Comparison of ENCODE assay signal across 16 mouse cellular contexts in the genomic region with DNA sequence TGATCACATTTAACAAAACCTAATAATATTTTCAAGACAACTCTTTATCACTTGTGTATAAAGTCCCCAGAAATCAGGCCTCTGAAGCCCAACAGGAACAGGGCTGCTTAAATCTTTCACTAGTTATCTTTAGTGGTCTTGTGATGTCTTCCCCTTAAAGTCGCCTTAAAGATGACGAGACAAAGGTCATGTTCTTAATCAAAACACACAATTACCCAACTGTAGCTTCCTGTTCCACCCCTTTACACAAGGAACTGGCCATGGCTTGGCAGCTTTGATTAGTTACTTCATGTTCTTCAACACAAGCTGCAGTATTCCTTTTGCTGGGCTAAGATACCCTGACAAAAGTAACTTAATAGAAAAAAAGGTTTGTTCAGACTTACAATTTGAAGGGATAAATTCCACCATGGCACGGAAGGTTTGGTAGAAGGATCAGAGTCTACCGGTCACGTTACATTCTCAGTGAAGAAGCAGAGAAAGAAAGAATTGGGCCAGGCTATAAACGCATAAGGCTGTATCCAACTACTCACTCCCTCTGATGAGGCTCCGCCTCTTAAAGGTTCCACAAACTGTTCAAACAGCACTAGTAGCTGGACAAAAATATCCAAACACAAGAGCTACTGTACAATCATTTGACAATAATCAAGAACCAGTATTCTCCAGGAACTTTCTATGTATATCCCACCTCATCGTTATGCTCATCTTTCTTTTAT. TPM values are rescaled to one million over a fixed set of nuclear protein-coding genes. Genes with fewer than 3 reads are reported as not detected.
"Had no signal": no experiment of that assay in that cellular context is flagged by ENCODE, and none has a peak within 500 bp of the region (broad histone marks: within the 10 kb centered on the region; RNA-seq: fewer than 3 reads in every experiment).

A gene (minus strand): TSS at position 455 of the 713 bp plus-strand sequence.

RNA-seq across cellular contexts. Expression of the gene that starts here (rescaled TPM):
- total RNA-seq: gastrocnemius, adult 18-20 months; gastrocnemius, adult 8-10 months; gastrocnemius, postnatal 14 days; gastrocnemius, postnatal 36 days; heart, postnatal 4 days had no signal
- polyA plus RNA-seq: heart, embryonic 10.5 days; heart, embryonic 12.5 days; heart, embryonic 14.5 days; hindbrain, embryonic 10.5 days; hindbrain, embryonic 12.5 days; inflammation-experienced regulatory T-cells, adult 6 months; kidney, embryonic 15.5 days; kidney, postnatal 0 days; limb, embryonic 10.5 days; limb, embryonic 12.5 days; liver, embryonic 12.5 days had no signal
